ENCODE assay signal across 8 mouse cellular contexts in genomic region chr1:167220303-167221174, GRCm38 (mm10).
A peak's percentile ranks its signal among the peaks of the same experiment; 100 is the strongest.
DNase-seq lines count a peak whose midpoint lies in the region; ATAC-seq and TF ChIP-seq lines count a peak whose summit lies in the region.

No protein-coding gene starts in this region.

- H3K9ac ChIP-seq in CH12.LX (ENCODE audit: insufficient read depth, low read depth) = no peak overlapping the region
- H3K9ac ChIP-seq in forebrain, embryonic 12.5 days = no peak overlapping the region
- H3K9ac ChIP-seq in lung, embryonic 14.5 days = no peak overlapping the region

- TF ChIP-seq POLR2A in CH12.LX (IDR thresholded peaks at IDR 0.05; ENCODE audit: low read depth, low read length) = no peak
- no peak for TF ChIP-seq POLR2A in thymus, adult 2 months (IDR thresholded peaks at IDR 0.05; ENCODE audit: control insufficient read depth, extremely low read depth, insufficient read depth, low read length, poor library complexity)

- peak; percentile 77 for DNase-seq in CH12.LX (ENCODE audit: extremely low read depth)
- peak; percentile 72 for DNase-seq in c-Kit-positive CD71-negative TER-119-negative erythroid progenitor cells, embryonic 14.5 days (ENCODE audit: low read depth)
- DNase-seq in heart, postnatal 4 days = peak; percentile 91
- DNase-seq in layer of hippocampus, adult 2 months (ENCODE audit: low spot score in 2 of 2) = peak; percentile 86 to 92
- DNase-seq in lung, embryonic 14.5 days = peak; percentile 94
- DNase-seq in ovary, adult 18-20 months (ENCODE audit: low spot score) = peak; percentile 39
- DNase-seq in thymus, adult 2 months = peak; percentile 84

- peaks cover 0 to 5% of the 10 kb centered on the region in 2 experiments; a peak in 2 of 4 replicates for H3K4me1 ChIP-seq in CH12.LX (ENCODE audit: control insufficient read depth in 1 of 2, insufficient read depth in 2 of 2)
- H3K4me1 ChIP-seq in forebrain, embryonic 12.5 days = no peaks in the 10 kb centered on the region
- H3K4me1 ChIP-seq in lung, embryonic 14.5 days (ENCODE audit: insufficient read depth) = no peaks in the 10 kb centered on the region
- peaks cover 2% of the 10 kb centered on the region; the same call in 1 of the 2 replicates for H3K4me1 ChIP-seq in thymus, adult 2 months (replicated peaks; ENCODE audit: control insufficient read depth, insufficient read depth, low read length)

- H3K4me2 ChIP-seq in CH12.LX (ENCODE audit: insufficient read depth, low read depth, poor library complexity, severe bottlenecking) = no peak overlapping the region
- no peak overlapping the region for H3K4me2 ChIP-seq in forebrain, embryonic 12.5 days
- no peak overlapping the region for H3K4me2 ChIP-seq in lung, embryonic 14.5 days

- TF ChIP-seq CTCF in CH12.LX (conservative IDR thresholded peaks at IDR 0.05 in 1 of 2, IDR thresholded peaks at IDR 0.05 in 1 of 2; ENCODE audit: low read depth in 2 of 2, low read length in 2 of 2) = peak; percentile 71 to 96
- peak; percentile 94 for TF ChIP-seq CTCF in layer of hippocampus, adult 2 months (conservative IDR thresholded peaks at IDR 0.05)
- TF ChIP-seq CTCF in lung, embryonic 14.5 days (IDR thresholded peaks at IDR 0.05; ENCODE audit: low read depth) = peak; percentile 95
- TF ChIP-seq CTCF in thymus, adult 2 months (IDR thresholded peaks at IDR 0.05; ENCODE audit: borderline replicate concordance, control insufficient read depth, extremely low read depth, insufficient read depth, low read length, poor library complexity) = no peak

- H3K27me3 ChIP-seq in CH12.LX (replicated peaks) = no peaks in the 10 kb centered on the region
- H3K27me3 ChIP-seq in forebrain, embryonic 12.5 days = no peaks in the 10 kb centered on the region
- H3K27me3 ChIP-seq in lung, embryonic 14.5 days (ENCODE audit: insufficient read depth, low read length) = no peaks in the 10 kb centered on the region
- no peaks in the 10 kb centered on the region for H3K27me3 ChIP-seq in thymus, adult 2 months (ENCODE audit: control insufficient read depth, insufficient read depth, low read length)

- 6% methylated on average over 5 of the region's 5 CpGs for WGBS in forebrain, embryonic 12.5 days
- 3% methylated on average over 5 of the region's 5 CpGs for WGBS in lung, embryonic 14.5 days
- WGBS in thymus, adult 2 months = under 1% methylated on average over 5 of the region's 5 CpGs

- dilution Hi-C loops in CH12.LX (cut with MboI; ENCODE audit: extremely low pct_ligation_motif_present, extremely low pct_unique_long_range_greater_than_20kb, low sequenced_read_pairs) = no loop called here

- H3K79me2 ChIP-seq in CH12.LX (replicated peaks; ENCODE audit: control insufficient read depth, extremely low read depth, insufficient read depth, poor library complexity, severe bottlenecking) = no peaks in the 10 kb centered on the region

- peak; percentile 97 for TF ChIP-seq RAD21 in CH12.LX (IDR thresholded peaks at IDR 0.05; ENCODE audit: low read depth, low read length)

- H3K9me3 ChIP-seq in CH12.LX (replicated peaks; ENCODE audit: low read length) = no peaks in the 10 kb centered on the region
- no peaks in the 10 kb centered on the region for H3K9me3 ChIP-seq in forebrain, embryonic 12.5 days
- H3K9me3 ChIP-seq in lung, embryonic 14.5 days (ENCODE audit: low read depth, low read length) = no peaks in the 10 kb centered on the region

- no peak for TF ChIP-seq EP300 in CH12.LX (IDR thresholded peaks at IDR 0.05; ENCODE audit: low read length)

- no peak overlapping the region for H3K27ac ChIP-seq in CH12.LX (ENCODE audit: insufficient read depth, low read depth)
- H3K27ac ChIP-seq in forebrain, embryonic 12.5 days = no peak overlapping the region
- H3K27ac ChIP-seq in layer of hippocampus, adult 2 months = no peak overlapping the region
- no peak overlapping the region for H3K27ac ChIP-seq in lung, embryonic 14.5 days (ENCODE audit: low read depth)
- H3K27ac ChIP-seq in thymus, adult 2 months (ENCODE audit: control insufficient read depth, insufficient read depth, low read length) = no peak overlapping the region

- ATAC-seq in forebrain, embryonic 12.5 days (ENCODE audit: low FRiP score) = peak; percentile 76
- peak; percentile 69 for ATAC-seq in lung, embryonic 14.5 days (ENCODE audit: insufficient read depth)

- no peak overlapping the region for H3K4me3 ChIP-seq in CH12.LX (replicated peaks in 1 of 3; ENCODE audit: low read depth in 2 of 3, low read length in 2 of 3, poor library complexity in 1 of 3)
- no peak overlapping the region for H3K4me3 ChIP-seq in forebrain, embryonic 12.5 days (replicated peaks)
- no peak overlapping the region for H3K4me3 ChIP-seq in layer of hippocampus, adult 2 months
- H3K4me3 ChIP-seq in lung, embryonic 14.5 days (ENCODE audit: low read depth, low read length) = no peak overlapping the region
- H3K4me3 ChIP-seq in thymus, adult 2 months (ENCODE audit: control insufficient read depth, insufficient read depth, low read length) = no peak overlapping the region

- peaks cover 16 to 28% of the 10 kb centered on the region in 2 experiments for H3K36me3 ChIP-seq in CH12.LX (replicated peaks in 1 of 2; ENCODE audit: control insufficient read depth in 1 of 2, insufficient read depth in 1 of 2, low read length in 1 of 2)
- peaks cover 20% of the 10 kb centered on the region for H3K36me3 ChIP-seq in forebrain, embryonic 12.5 days (replicated peaks)
- peaks cover 16% of the 10 kb centered on the region for H3K36me3 ChIP-seq in lung, embryonic 14.5 days (ENCODE audit: insufficient read depth)
- peaks cover 5% of the 10 kb centered on the region for H3K36me3 ChIP-seq in thymus, adult 2 months (ENCODE audit: control insufficient read depth, insufficient read depth, low read length)

- in situ Hi-C loops in CH12.LX (cut with MboI; ENCODE audit: low pct_ligation_motif_present, low pct_unique_long_range_greater_than_20kb, low sequenced_read_pairs) = loop anchor here (10.0 to 25.0 kb wide), 3 partner anchors 54 to 783 kb away; no protein-coding TSS in a partner anchor

TF ChIP-seq in CH12.LX, 34 proteins besides CTCF, POLR2A, EP300 and RAD21:
- TF ChIP-seq USF1 (IDR thresholded peaks at IDR 0.05; ENCODE audit: low read depth, low read length) (no peak), NELFE (IDR thresholded peaks at IDR 0.05; ENCODE audit: low read depth, low read length) (no peak; the same call in 1 of the 2 replicates), MYC (IDR thresholded peaks at IDR 0.05; ENCODE audit: low read depth, low read length) (no peak), TCF12 (IDR thresholded peaks at IDR 0.05; ENCODE audit: low read depth, low read length) (0 out of 2 replicates have a peak, but pooled peaks have one; percentile 20), SMC3 (IDR thresholded peaks at IDR 0.05; ENCODE audit: low read depth, low read length) (peak; percentile 94), ZMIZ1 (IDR thresholded peaks at IDR 0.05; ENCODE audit: low read depth, low read length) (no peak), ETS1 (conservative IDR thresholded peaks at IDR 0.05; ENCODE audit: low read depth, low read length) (no peak), ELF1 (IDR thresholded peaks at IDR 0.05; ENCODE audit: low read depth, low read length) (peak; percentile 45; the same call in 1 of the 2 replicates), CHD2 (IDR thresholded peaks at IDR 0.05; ENCODE audit: low read length) (no peak), JUND (conservative IDR thresholded peaks at IDR 0.05; ENCODE audit: low read depth, low read length) (no peak), MAZ (IDR thresholded peaks at IDR 0.05; ENCODE audit: low read depth, low read length) (no peak), ZC3H11A (IDR thresholded peaks at IDR 0.05; ENCODE audit: low read depth, low read length) (peak; percentile 70), UBTF (IDR thresholded peaks at IDR 0.05; ENCODE audit: low read depth, low read length) (no peak), CHD1 (IDR thresholded peaks at IDR 0.05; ENCODE audit: low read depth, low read length) (no peak), E2F4 (IDR thresholded peaks at IDR 0.05; ENCODE audit: insufficient replicate concordance, low read depth, low read length) (no peak), IRF4 (IDR thresholded peaks at IDR 0.05; ENCODE audit: low read depth, low read length) (peak; percentile 54; the same call in 1 of the 2 replicates), MEF2A (IDR thresholded peaks at IDR 0.05; ENCODE audit: borderline replicate concordance, low read depth, low read length) (no peak)

Comparison
In these comparisons a context has a peak if more than half of its experiments do, and no peak if none do; other contexts are left out.
1. DNase-seq: peak in every context shown above with its lines; median percentile 94 in lung, embryonic 14.5 days; 91 in heart, postnatal 4 days; 89 in layer of hippocampus, adult 2 months; 84 in thymus, adult 2 months; 77 in CH12.LX; 72 in c-Kit-positive CD71-negative TER-119-negative erythroid progenitor cells, embryonic 14.5 days; 39 in ovary, adult 18-20 months.